Mouse (Mus musculus) brain, embryonic 14.5 days (tissue): ENCODE measurements around the gene C1rl.

Experiments used
- CTCF ChIP-seq: fragments of 200-500 bp; IDR thresholded peaks from 2 replicates; pipeline ENCODE4 v1.5.1; 2012; ENCODE audit warnings: inconsistent platforms, mild to moderate bottlenecking, moderate library complexity, borderline replicate concordance; ENCODE audit not compliant: insufficient read depth, insufficient read length; ENCODE audit errors: extremely low read depth
- POLR2A ChIP-seq: fragments of 200-500 bp; IDR thresholded peaks from 2 replicates; pipeline ENCODE4 v1.6.1; 2012; ENCODE audit warnings: mild to moderate bottlenecking, inconsistent platforms, borderline replicate concordance; ENCODE audit not compliant: poor library complexity, insufficient read depth, insufficient read length, severe bottlenecking; ENCODE audit errors: extremely low read depth

DNA sequence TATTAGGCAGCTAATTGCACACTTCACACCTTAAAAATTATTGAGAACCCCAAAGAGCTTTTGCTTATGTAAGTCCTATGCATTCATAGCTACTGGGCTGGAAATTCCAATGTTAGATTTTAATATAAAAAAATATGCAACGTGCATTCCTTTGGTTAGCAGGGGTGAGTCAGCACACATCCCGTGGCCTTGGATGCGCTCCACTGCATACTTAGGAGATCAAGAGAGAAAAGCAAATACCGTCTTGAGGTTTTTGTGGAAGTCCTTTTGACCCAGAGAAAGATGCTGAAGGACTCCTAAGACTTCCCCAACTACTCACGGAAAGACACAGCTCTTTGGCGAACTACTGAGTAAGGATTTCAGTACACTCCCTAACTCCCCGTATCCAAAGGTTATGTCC is 8.1 kb upstream of the C1rl start:
- TF ChIP-seq CTCF (no peak), POLR2A (no peak)
